Mouse (Mus musculus) right cerebral cortex, adult 18-20 months (tissue): ENCODE measurements at regions not wholly inside any gene's neighbourhood (a gene's known extent, or its start where the extent isn't known, plus 50 kb on each side); places are given as distances from the start of the nearest gene placed in this dataset.
A peak's percentile ranks its signal among the peaks of the same experiment; 100 is the strongest.
"Not testable (repeated sequence)": the region's sequence is repeated elsewhere in the genome, so short reads cannot be mapped to it uniquely, and the experiment has no call there.

Experiments used
- DNase-seq: peaks from one replicate; pipeline ENCODE4 v3.0.0; 2022; ENCODE audit warnings: mixed read lengths

DNA sequence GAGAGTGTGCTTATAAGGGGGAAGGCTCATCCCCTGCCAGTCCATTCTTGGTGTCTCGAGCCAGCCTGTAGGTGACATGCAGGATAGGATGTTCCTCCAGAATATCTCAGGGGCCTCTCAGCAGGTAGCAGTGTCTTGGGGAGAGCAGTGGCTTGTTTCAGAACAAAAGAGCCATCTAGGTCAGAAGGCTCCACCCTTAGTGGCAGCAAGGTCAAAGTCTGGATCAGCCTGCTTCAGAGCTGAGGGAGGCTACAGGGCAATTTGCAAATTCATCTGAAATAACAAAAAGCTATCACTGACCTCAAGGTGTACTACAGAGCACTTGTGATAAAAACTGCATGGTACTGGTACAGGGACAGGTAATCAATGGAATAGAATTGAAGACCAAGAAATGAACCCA is 1679.5 kb downstream of the Stim2 start:
- DNase-seq = not testable (repeated sequence)

GRCm38 (mm10) chr5:55691114-55691742 is 1692.9 kb downstream of the Stim2 start:
- DNase-seq = no peak

- DNase-seq = peak; percentile 7
Observed at GRCm38 (mm10) chr5:55704512-55704911, 1706.2 kb downstream of the Stim2 start.

DNA sequence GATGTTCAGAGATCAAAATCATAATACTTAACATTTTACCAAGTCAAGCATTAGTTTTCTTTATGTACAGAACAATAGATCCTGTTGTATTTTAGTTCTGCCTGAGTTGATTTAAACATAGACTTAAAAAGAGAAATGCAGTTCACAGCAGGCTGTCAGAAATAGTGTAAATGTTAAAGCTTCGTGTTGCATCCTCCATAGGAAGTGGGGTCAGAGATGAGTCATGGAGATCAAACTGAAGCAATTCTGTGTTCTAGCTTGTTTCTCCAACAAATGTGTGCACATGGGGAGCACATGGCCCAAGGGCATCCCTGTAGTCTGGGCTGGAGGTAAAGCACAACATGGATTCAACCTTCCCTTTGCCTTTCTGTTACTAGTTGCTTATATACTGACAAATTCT is 1713.5 kb downstream of the Stim2 start:
- DNase-seq = no peak

DNA sequence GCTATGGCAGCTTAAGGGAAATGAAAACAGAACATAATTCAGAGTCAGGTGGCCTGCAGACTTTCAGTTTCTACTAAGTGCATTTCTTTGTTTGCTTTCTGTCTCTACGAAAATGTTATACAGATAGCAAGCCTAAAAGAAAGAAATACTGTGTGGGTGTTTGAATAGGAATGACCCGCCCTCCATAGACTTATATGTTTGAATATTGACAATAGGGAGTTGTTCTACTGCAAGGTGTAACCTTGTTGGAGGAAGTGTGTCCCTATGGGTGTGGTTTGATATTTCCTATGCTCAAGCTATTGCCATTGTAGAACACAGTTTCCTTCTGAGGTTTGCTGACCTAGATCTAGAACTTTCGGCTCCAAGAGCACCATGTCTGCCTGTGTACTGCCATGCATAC is 1736.8 kb downstream of the Stim2 start:
- DNase-seq = no peak

DNA sequence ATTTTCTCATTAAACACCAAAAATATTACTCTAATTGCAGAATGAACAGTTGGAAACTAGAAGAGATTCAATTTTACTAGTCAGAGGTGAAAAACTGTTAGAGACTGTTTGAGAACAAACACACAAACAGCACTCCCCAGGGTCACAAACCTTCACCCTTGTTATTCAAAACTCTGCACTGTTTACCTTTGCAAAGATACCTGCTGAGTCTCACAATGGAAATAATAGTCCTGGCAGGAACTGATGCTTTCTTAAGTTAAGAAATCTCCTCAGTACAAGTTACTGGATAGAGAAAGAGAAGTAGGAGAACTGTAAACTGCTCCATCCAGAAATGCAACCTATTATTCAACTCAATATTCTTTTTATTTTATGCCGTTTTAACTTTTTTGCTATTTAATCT is 1763.5 kb downstream of the Stim2 start:
- no peak for DNase-seq

GRCm38 (mm10) chr5:55791755-55792629 is 1793.7 kb downstream of the Stim2 start:
- no peak for DNase-seq

- DNase-seq = no peak
Observed at GRCm38 (mm10) chr5:55792717-55793116, 1794.4 kb downstream of the Stim2 start.
